Mouse (Mus musculus): ENCODE results near the gene Uqcc1.

DNA sequence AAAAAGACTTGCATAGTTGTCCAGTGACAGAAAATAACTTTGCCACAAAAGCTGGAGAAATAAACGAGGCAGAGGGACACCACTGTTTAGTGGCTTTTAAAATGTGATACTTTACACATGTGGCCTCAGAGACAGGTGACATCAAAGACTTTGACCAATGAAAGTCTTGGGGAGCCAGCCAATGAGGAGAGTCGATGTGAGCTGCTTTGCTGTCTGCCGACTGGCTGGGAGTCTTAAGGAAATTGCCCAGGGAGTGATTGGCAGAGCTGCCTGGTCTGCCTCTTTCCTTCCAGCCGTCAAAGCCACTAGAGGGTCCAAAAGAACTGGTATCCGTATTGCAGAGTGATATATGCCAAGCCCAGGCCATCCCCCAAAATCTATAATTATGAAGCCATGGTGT lies 115.3 kb downstream of the Uqcc1 start:
- no peak for TF ChIP-seq EP300 (IDR thresholded peaks at IDR 0.05; ENCODE audit: low read depth)
- no peak for TF ChIP-seq CTCF (IDR thresholded peaks at IDR 0.05; ENCODE audit: low read depth)

Data from liver, postnatal 0 days (tissue).